Mouse (Mus musculus) inflammation-experienced regulatory T-cells, adult 16 weeks (primary cell): ENCODE results near the gene Gm773. TPM values are rescaled to one million over a fixed set of nuclear protein-coding genes. Genes with fewer than 3 reads are reported as not detected.

Experiments used
- polyA plus RNA-seq: library from polyadenylated mRNA; unstranded; fragments of 100-300 nt; shearing (Covaris generic); gene quantifications from one replicate; pipeline ENCODE4 v1.2.1, GENCODE M21; 2017

Gm773 gene
- polyA plus RNA-seq, result not detected

DNA sequence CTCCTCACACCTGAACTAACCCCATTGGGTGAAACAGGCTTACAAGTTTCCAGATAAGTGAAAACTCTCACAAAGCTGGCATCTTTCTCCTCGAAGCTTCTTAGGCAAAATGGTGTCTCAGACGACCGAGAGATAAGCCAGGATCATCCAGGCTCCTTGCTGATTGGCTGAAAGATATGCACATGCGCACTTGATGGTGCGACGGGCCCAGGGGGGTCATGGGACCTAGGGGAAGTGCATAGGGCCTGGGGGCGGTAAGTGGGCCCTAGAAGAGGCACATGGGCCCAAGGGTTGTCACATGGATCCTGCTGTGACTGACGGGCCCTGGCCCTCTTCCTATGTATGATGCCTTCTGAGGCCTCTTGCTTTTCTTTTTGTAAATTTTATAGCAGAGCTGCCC, at the start of gene Gm773:
Gene Gm773 (minus strand): TSS at position 111 of the 400 bp plus-strand sequence.

Other genes starting within 250 kb of the Gm773 start
- 1.4 TPM for gene 3830403N18Rik, start 76.3 kb downstream of the Gm773 start, polyA plus RNA-seq
- 1.5 TPM for gene Zfp449, start 133.5 kb upstream of the Gm773 start, polyA plus RNA-seq
- gene Smim10l2a, start 161.7 kb upstream of the Gm773 start, polyA plus RNA-seq, result 9.3 TPM
- gene Gm2174, start 235.1 kb upstream of the Gm773 start, polyA plus RNA-seq, result not detected
- 49.3 TPM for gene Ints6l, start 242.0 kb upstream of the Gm773 start, polyA plus RNA-seq